Mouse (Mus musculus): ENCODE measurements around the gene Rin3.

- TF ChIP-seq CTCF (IDR thresholded peaks at IDR 0.05; ENCODE audit: insufficient read depth, low read length) (no peak), POLR2A (IDR thresholded peaks at IDR 0.05; ENCODE audit: borderline replicate concordance, extremely low read depth, low read depth, low read length) (no peak)
These were observed 30.3 kb upstream of the Rin3 start for GRCm38 (mm10) chr12:102252525-102252924.
